Mouse (Mus musculus) midbrain, embryonic 10.5 days (tissue): Measurements from ENCODE around the gene Ero1l. TPM values are rescaled to one million over a fixed set of nuclear protein-coding genes. Genes with fewer than 3 reads are reported as not detected.

ENCODE experiments used
- DNase-seq: peaks from one replicate; pipeline ENCODE4 v3.0.0-alpha.2; 2017; ENCODE audit warnings: low spot score
- H3K27ac ChIP-seq: fragments of 300-500 bp; sonication (generic); replicated peaks from 2 replicates; pipeline ENCODE4 v1.5.1; 2016; ENCODE audit warnings: mild to moderate bottlenecking
- H3K27me3 ChIP-seq: fragments of 300-500 bp; sonication (generic); 2 replicates; pipeline ENCODE4 v1.6.1; 2016; ENCODE audit warnings: low read depth, mild to moderate bottlenecking; ENCODE audit not compliant: poor library complexity, severe bottlenecking
- H3K36me3 ChIP-seq: fragments of 300-500 bp; sonication (generic); 2 replicates; pipeline ENCODE4 v1.6.1; 2016; ENCODE audit warnings: mild to moderate bottlenecking, moderate library complexity
- H3K4me1 ChIP-seq: fragments of 300-500 bp; sonication (generic); 2 replicates; pipeline ENCODE4 v1.6.1; 2016
- H3K4me3 ChIP-seq: fragments of 300-500 bp; sonication (generic); 2 replicates; pipeline ENCODE4 v1.5.1; 2016; ENCODE audit warnings: mild to moderate bottlenecking, moderate library complexity
- H3K9me3 ChIP-seq: fragments of 300-500 bp; sonication (generic); replicated peaks from 2 replicates; pipeline ENCODE4 v1.6.1; 2016; ENCODE audit warnings: mild to moderate bottlenecking
- WGBS: fragments of 180-500 bp; shearing (Covaris S2); methylation state at CpG from one replicate; pipeline ENCODE4 v1.1.7; 2016; 5-methylcytosine and 5-hydroxymethylcytosine counted together
- polyA plus RNA-seq: library from polyadenylated mRNA; unstranded; fragments of >200 nt; fragmentation: Nextera tagmentation; extraction: Ambion mirVana; gene quantifications from 2 replicates; pipeline ENCODE4 v1.2.1, GENCODE M21; 2016

Ero1l gene
- polyA plus RNA-seq, 1 experiment from 2014 or later: 37.7 TPM

DNA sequence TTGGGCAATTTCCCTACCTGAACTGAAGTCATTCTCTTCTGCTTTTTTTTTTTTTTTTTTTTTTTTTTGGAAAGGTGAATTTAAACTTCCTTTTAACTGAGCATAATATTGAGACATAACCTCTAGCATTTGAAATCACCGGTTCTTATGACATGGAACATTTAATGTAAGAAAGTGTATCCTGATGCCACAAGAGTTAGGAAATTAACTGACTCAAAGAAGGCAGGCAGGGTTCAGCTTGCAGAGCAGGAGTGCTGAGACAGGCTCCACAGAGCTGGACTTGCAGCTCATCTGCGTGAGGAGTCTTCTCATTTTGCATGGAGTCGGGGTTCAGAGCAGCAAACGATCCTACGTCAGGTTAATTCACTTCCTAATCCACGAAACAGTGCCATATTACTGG is 42.8 kb downstream of the Ero1l start:
- H3K9me3 ChIP-seq: no peaks in the 10 kb centered on the region
- H3K4me1 ChIP-seq: no peaks in the 10 kb centered on the region
- H3K27ac ChIP-seq: no peak overlapping the region
- H3K36me3 ChIP-seq: peaks cover 12% of the 10 kb centered on the region; the same call in 1 of the 2 replicates
- H3K27me3 ChIP-seq: no peaks in the 10 kb centered on the region
- no peak for DNase-seq
- WGBS: 89% methylated on average over 6 of the region's 6 CpGs
- H3K4me3 ChIP-seq: no peak overlapping the region

DNA sequence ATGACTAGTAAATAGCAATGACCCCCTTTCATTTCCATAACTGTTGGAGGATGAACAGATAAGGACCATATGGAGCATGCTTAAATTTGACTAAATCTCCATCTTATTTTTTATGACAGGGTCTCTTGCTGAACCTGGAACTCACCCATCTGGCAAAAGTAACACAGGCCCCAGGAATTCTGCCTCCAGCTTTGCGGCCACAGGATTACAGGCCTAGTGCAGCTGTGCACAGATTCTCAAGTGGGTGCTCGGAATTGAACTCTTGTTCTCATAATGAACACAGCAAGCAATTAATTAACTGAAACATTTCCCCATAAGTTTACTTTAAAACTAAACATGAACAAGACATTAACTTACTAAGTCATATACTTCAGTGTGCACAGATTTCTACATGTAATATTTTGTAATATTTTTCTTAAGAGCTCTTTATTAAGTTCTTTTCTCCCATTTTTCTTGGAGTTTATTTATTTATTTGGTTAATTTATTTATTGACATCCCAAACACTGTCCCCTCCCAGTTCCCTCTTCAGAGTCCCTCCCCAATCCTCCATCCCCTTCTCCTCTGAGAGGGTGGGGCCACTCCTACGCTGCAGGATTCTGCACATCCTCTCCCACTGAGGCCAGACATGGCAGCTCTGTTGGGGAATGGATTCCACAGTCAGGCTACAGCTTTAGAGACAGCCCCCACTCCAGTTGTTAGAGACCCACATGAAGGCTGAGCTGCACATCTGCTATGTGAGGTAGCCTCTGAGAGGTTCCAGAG is 54.6 kb downstream of the Ero1l start:
- no peak overlapping the region for H3K4me3 ChIP-seq
- no peak overlapping the region for H3K27ac ChIP-seq
- peaks cover 7% of the 10 kb centered on the region; the same call in 1 of the 2 replicates for H3K9me3 ChIP-seq
- H3K4me1 ChIP-seq: no peaks in the 10 kb centered on the region
- no peaks in the 10 kb centered on the region for H3K27me3 ChIP-seq
- no peak for DNase-seq
- 89% methylated on average over 3 of the region's 3 CpGs for WGBS
- peaks cover 17% of the 10 kb centered on the region for H3K36me3 ChIP-seq

DNA sequence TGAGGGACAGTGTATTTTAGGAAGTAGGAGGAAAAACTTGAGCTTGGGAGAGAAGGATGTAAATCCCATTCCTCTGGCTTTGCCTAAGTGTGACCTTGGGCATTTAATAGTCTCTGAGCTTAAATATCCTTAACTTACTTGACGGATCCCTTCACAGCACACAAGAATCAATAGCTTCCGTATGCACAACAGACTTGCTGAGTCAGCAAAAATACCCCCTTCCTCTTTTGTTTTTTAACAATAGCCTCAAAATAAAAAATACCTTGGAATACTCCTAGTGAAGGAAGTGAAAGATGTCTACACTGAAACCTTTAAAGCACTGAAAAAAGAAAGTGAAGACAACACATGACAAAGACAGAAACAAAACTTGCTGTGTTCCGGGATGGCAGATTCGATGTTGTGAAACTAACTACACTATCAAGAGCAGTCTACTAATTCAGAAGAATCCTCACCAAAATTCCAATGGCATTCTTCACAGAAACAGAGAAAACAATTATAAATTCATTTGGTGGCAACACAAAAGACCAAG is 67.0 kb downstream of the Ero1l start:
- H3K4me3 ChIP-seq: no peak overlapping the region
- DNase-seq: no peak
- no peaks in the 10 kb centered on the region for H3K9me3 ChIP-seq
- no peaks in the 10 kb centered on the region for H3K27me3 ChIP-seq
- H3K4me1 ChIP-seq: no peaks in the 10 kb centered on the region
- H3K36me3 ChIP-seq: peaks cover 9% of the 10 kb centered on the region
- no peak overlapping the region for H3K27ac ChIP-seq
- 92% methylated on average over 4 of the region's 4 CpGs for WGBS

DNA sequence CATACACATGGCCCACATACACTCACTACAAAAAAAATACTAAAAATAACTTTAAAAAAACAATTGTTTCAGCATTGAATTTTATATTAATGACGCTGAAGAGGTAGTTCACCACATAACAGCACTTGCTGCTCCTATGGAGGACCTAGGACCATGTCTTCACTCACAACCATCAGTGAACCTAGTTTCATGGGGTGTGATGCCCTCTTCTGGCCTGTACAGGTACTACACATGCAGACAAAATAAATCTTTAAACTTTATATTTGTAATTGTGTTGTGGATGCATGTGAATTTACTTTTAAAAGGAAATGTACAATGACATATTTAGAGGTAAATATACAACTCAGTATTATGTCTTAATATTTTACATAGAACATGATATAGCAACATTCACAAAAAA is 77.0 kb downstream of the Ero1l start:
- DNase-seq: no peak
- whole genome bisulfite sequencing: 48% methylated on average over 1 of the region's 1 CpGs
- Histone ChIP-seq H3K27me3 (no peaks in the 10 kb centered on the region), H3K9me3 (no peaks in the 10 kb centered on the region), H3K4me3 (no peak overlapping the region), H3K4me1 (no peaks in the 10 kb centered on the region), H3K27ac (no peak overlapping the region), H3K36me3 (no peaks in the 10 kb centered on the region)

DNA sequence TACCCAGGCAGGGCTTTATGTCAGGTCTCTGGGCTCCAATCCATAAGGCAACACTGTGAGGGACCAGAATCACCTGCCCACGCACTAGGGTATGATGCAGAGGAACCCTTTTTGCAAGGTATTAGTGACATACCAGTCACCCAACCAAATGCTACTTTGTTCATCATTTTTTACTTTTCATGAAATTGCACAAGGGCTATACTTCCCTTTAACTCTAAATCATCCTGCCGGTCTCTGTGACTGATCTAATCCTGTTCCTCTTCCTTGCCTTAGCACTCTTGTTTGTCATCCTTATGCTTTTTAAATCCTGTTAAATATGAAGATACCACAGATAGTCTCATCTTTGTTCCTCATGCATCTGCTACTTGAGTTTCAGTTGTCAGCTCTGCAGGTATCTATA is 79.5 kb downstream of the Ero1l start:
- WGBS: 77% methylated on average over 2 of the region's 2 CpGs
- no peaks in the 10 kb centered on the region for H3K27me3 ChIP-seq
- DNase-seq: no peak
- H3K4me1 ChIP-seq: no peaks in the 10 kb centered on the region
- H3K27ac ChIP-seq: no peak overlapping the region
- H3K36me3 ChIP-seq: no peaks in the 10 kb centered on the region
- no peaks in the 10 kb centered on the region for H3K9me3 ChIP-seq
- H3K4me3 ChIP-seq: no peak overlapping the region

Other genes with a start within 250 kb of the Ero1l start
- 4.1 and 6.0 TPM in 2 replicates for gene Gpr137c, start 99.1 kb downstream of the Ero1l start, polyA plus RNA-seq
- gene Txndc16, start 98.4 kb downstream of the Ero1l start, polyA plus RNA-seq: 15.8 and 17.3 TPM in 2 replicates
- gene Psmc6, start 11.0 kb upstream of the Ero1l start, polyA plus RNA-seq: 205 and 210 TPM in 2 replicates
- gene Styx, start 32.3 kb upstream of the Ero1l start, polyA plus RNA-seq: 39.3 and 40.0 TPM in 2 replicates
- 37.8 and 42.4 TPM in 2 replicates for gene Gnpnat1, start 86.1 kb upstream of the Ero1l start, polyA plus RNA-seq
- 72.8 and 82.8 TPM in 2 replicates for gene Fermt2, start 211.3 kb upstream of the Ero1l start, polyA plus RNA-seq